Mouse (Mus musculus): ENCODE measurements around the gene Olfr1009. TPM values are rescaled to one million over a fixed set of nuclear protein-coding genes. Genes with fewer than 3 reads are reported as not detected.

Olfr1009 gene
- total RNA-seq (2023), result not detected

DNA sequence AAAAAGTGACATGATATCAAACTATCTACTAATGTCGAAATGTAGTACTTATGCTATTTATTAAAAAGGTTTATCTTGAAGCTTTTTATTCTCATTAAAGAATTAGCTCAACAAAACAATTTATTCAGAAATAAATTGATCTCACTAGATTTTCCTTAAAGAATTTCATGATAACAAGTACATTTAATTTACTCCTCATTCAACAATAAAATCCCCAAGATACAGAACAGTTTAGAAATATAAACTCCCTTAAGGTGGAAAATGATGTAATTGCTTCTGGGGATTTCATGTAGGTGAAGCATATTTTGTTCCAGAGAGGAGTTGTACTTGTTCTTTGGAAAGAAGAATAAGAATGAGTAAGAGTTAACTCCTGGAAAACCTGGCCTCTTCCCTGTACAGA is at the start of gene Olfr1009:
Gene Olfr1009 (plus strand): TSS at position 301 of the 400 bp plus-strand sequence.

DNA sequence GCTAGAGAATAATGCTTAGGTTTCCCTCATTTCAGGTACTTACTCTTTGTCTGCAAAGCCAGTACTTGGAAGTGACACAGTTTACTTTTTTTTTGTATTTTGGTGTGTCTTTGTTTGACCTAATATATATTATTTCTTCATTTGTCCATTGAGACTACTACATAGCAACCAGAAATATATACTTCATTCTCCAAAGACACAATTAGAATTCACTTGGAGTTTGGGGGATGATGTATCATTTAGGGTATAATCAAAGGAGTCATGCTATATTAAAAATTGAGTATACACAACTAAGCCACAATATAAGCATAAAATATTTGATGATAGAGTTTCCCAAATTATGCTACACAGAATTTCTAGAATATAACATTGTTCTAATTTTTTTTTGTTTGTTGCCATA is 36.6 kb upstream of the Olfr1009 start, which contains the start of gene Olfr1006:
Gene Olfr1006 (minus strand): TSS at position 101 of the 400 bp plus-strand sequence.

DNA sequence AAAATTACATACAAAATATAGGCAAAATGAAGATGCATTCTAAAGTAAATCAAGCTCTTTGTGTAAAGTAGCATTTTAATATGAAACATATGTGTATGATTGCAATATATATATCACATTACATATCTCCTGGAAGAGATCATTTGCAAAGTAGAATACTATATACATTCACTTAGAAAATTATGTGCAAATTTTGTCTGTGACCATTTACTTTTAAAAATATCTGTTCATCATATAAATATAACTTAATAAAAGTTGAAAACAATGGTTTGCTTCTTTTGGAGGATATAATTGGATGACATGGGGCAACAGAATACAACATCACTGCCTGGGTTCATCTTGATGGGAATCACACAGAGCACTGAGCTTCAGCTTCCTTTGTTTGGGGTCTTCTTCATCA is 26.1 kb upstream of the Olfr1009 start, which contains the start of gene Olfr1008:
Gene Olfr1008 (plus strand): TSS at position 301 of the 400 bp plus-strand sequence.

DNA sequence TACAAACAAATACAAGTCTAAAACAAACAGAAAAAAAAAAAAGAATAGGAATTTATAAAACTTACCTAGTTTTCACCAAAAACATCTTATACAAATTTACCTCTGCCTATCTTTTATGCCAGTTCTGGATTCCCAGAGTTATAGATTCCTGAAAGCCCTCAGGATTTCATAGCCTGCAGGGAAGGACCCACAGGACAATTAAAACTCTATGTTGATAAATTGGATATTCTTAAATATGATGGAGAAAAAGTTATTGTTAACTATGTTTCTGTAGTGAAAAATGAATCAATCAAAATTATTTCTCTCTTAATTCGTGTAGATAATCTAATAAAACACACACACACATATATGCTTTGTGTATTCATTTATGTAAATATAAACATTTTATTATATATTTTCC is 47.4 kb downstream of the Olfr1009 start, which contains the start of gene Olfr1012:
Gene Olfr1012 (minus strand): TSS at position 101 of the 400 bp plus-strand sequence.

DNA sequence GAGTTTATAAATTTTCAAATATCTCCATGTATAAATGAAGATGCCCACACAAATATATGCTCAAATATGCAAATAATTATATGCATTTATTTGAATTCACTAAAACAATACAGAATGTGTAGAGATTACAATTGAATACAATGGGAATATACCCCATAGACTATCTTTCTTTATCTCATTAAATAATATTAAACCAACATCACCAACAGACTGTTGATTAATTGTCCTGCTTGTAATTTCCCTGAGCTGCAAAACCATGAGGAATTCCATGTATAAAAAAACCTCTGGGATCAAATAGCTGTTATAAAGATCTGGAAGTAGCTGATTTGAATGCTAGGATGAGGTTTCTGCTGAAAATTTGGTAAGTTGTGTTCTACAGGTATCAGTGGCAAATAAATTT is 51.6 kb downstream of the Olfr1009 start, which contains the start of gene Olfr1013:
Gene Olfr1013 (plus strand): TSS at position 301 of the 400 bp plus-strand sequence.

DNA sequence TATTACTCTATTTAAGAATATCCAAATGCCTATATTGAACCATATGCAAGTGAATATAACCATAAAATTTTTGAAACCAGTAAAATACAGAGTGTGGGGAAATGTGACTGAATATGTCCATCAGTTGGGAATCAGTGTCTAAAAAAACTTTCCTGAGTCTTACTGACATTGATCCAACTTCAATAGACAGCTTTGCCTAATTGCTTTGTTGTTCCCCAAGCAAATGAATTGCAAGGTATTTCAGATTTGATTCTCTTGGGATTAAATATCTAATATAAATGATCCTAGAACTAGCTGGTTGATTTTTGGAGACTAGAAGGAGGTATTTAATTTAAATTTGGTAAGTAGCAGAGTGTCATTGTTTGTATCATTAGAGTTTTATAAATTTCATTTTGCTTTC is 57.2 kb downstream of the Olfr1009 start, which contains the start of gene Olfr1014:
Gene Olfr1014 (plus strand): TSS at position 301 of the 400 bp plus-strand sequence.

Other genes starting within 250 kb of the Olfr1009 start
- not detected for gene 4833423E24Rik, start 196.4 kb upstream of the Olfr1009 start, total RNA-seq (2023)
- not detected for gene Olfr996, start 136.2 kb upstream of the Olfr1009 start, total RNA-seq (2023)
- gene Olfr998, start 126.5 kb upstream of the Olfr1009 start, total RNA-seq (2023), result not detected
- gene Olfr1000, start 103.5 kb upstream of the Olfr1009 start, total RNA-seq (2023), result not detected
- gene Olfr1002, start 64.7 kb upstream of the Olfr1009 start, total RNA-seq (2023), result not detected
- gene Olfr154, start 51.0 kb upstream of the Olfr1009 start, total RNA-seq (2023), result not detected
- gene Olfr1006, start 36.7 kb upstream of the Olfr1009 start, total RNA-seq (2023), result not detected
- gene Olfr1008, start 26.0 kb upstream of the Olfr1009 start, total RNA-seq (2023), result not detected
- gene Olfr1012, start 47.3 kb downstream of the Olfr1009 start, total RNA-seq (2023), result not detected
- gene Olfr1013, start 51.7 kb downstream of the Olfr1009 start, total RNA-seq (2023), result not detected
- not detected for gene Olfr1014, start 57.3 kb downstream of the Olfr1009 start, total RNA-seq (2023)
- not detected for gene Olfr1015, start 66.6 kb downstream of the Olfr1009 start, total RNA-seq (2023)
- gene Olfr1016, start 87.1 kb downstream of the Olfr1009 start, total RNA-seq (2023), result not detected
- gene Olfr1018, start 103.1 kb downstream of the Olfr1009 start, total RNA-seq (2023), result not detected
- not detected for gene Olfr1019, start 130.1 kb downstream of the Olfr1009 start, total RNA-seq (2023)
- not detected for gene Olfr1020, start 131.6 kb downstream of the Olfr1009 start, total RNA-seq (2023)
- gene Olfr1022, start 153.2 kb downstream of the Olfr1009 start, total RNA-seq (2023), result not detected
- gene Olfr1023, start 170.2 kb downstream of the Olfr1009 start, total RNA-seq (2023), result not detected
- gene Olfr1024, start 189.6 kb downstream of the Olfr1009 start, total RNA-seq (2023), result not detected
- not detected for gene Olfr1025-ps1, start 199.8 kb downstream of the Olfr1009 start, total RNA-seq (2023)
- gene Olfr1026, start 206.1 kb downstream of the Olfr1009 start, total RNA-seq (2023), result not detected
- gene Olfr1028, start 235.0 kb downstream of the Olfr1009 start, total RNA-seq (2023), result not detected

Measured in CD4-positive naive resting alpha-beta T cell, adult 57 days (primary cell).